Comparison of ENCODE assay signal across 8 mouse cellular contexts in the genomic region with DNA sequence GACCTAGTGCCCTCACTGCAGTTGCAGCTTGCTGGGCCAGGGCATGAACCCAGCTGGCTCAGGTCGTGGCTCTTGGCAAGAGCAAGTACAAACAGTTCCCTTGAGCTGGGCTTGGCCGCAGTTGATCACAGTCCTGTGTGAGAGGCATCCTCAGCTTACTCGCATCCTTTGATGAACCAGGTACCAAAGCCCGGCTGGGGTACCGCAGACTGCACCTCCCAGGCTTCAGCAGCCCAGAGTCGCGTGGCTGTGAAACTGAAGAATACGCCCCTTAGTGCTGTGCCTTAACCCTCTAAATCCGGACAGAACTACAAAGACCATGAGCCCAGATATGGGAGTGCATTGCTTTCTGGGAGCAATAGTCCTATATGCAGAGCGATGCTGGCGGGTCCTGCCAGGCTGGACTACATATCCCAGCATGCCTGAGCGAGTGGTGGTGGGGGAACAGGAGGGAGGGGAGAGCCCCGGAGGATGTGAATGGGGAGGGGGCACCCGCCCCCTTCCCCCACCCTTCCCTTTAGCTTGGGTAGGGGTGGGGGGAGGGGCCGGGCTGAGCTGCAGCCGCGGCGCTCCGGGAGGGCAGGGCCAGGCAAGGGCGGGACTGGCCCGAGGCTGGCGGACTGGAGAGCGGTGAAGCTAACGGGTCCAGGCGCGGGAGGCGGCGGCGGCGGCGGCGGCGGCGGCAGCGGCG. TPM values are rescaled to one million over a fixed set of nuclear protein-coding genes. Genes with fewer than 3 reads are reported as not detected.
A peak's percentile ranks its signal among the peaks of the same experiment; 100 is the strongest.
DNase-seq lines count a peak whose midpoint lies in the region; ATAC-seq lines count a peak whose summit lies in the region.

Gene St3gal2 (plus strand): TSS at position 582 of the 691 bp plus-strand sequence.

- peak within 1 kb of the TSS; percentile 67 for H3K27ac ChIP-seq in intestine, embryonic 14.5 days (ENCODE audit: low read depth)

- no peaks in the 10 kb centered on the region for H3K27me3 ChIP-seq in intestine, embryonic 14.5 days (replicated peaks; ENCODE audit: control insufficient read depth, insufficient read depth, low read length)

- WGBS in intestine, embryonic 14.5 days: under 1% methylated on average over 31 of the region's 36 CpGs

- H3K4me1 ChIP-seq in intestine, embryonic 14.5 days (replicated peaks; ENCODE audit: control insufficient read depth, insufficient read depth, low read length): peaks cover 17% of the 10 kb centered on the region

- peak; percentile 92 for DNase-seq in adrenal gland, adult 2 months
- peak; percentile 92 for DNase-seq in embryo, embryonic 11.5 days (ENCODE audit: low read depth, low spot score)
- peak; percentile 81 to 86 for DNase-seq in gastrocnemius, postnatal 36 days
- peak; percentile 88 for DNase-seq in intestine, embryonic 14.5 days (ENCODE audit: low spot score)
- peak; percentile 91 to 94 for DNase-seq in left cerebral cortex, postnatal 14 days (ENCODE audit: low spot score in 2 of 2)
- DNase-seq in right cerebral cortex, postnatal 25 days: peak; percentile 90
- peak; percentile 73 to 83 for DNase-seq in urinary bladder, postnatal 36 days (ENCODE audit: low spot score in 2 of 2)

- H3K9ac ChIP-seq in intestine, embryonic 14.5 days (ENCODE audit: low read length): peak within 1 kb of the TSS; percentile 81

- peak within 1 kb of the TSS; percentile 61 for H3K4me2 ChIP-seq in intestine, embryonic 14.5 days (ENCODE audit: low read length)

- H3K9me3 ChIP-seq in intestine, embryonic 14.5 days (ENCODE audit: control insufficient read depth, low read length): no peaks in the 10 kb centered on the region

- H3K4me3 ChIP-seq in intestine, embryonic 14.5 days (ENCODE audit: low read depth, low read length): peak within 1 kb of the TSS; percentile 70

- intact Hi-C loops in gastrocnemius, postnatal 36 days (cut with DNase I): loop anchor here (2.0 kb wide), 1 partner anchor 17 kb away; no protein-coding TSS in a partner anchor
- intact Hi-C loops in left cerebral cortex, postnatal 14 days (cut with DNase I): loop anchor here (5.0 kb wide), 1 partner anchor 48 kb away; no protein-coding TSS in a partner anchor

- peak; percentile 97 for ATAC-seq in intestine, embryonic 14.5 days (replicated peaks; ENCODE audit: low FRiP score, low TSS enrichment, low read depth)
- peak; percentile 75 for ATAC-seq in megakaryocyte-erythroid progenitor cell, adult 5-6 weeks (replicated peaks; ENCODE audit: low FRiP score, low TSS enrichment, poor library complexity, severe bottlenecking)

- no peaks in the 10 kb centered on the region for H3K36me3 ChIP-seq in intestine, embryonic 14.5 days (ENCODE audit: control insufficient read depth, insufficient read depth, low read length)

RNA-seq across cellular contexts. Expression of gene St3gal2, which starts in this region (rescaled TPM):
- total RNA-seq in adrenal gland, adult 2 months (2021): 10 to 100 TPM; 14.2 to 29.5 TPM
- 19.4 and 20.2 TPM in 2 replicates for polyA plus RNA-seq in adrenal gland, adult 2 months (2012; rRNA removed)
- 10 to 100 TPM; 47.1 to 48.8 TPM for total RNA-seq in gastrocnemius, postnatal 36 days (2021)
- polyA plus RNA-seq in intestine, embryonic 14.5 days (2014; fragmentation: Nextera tagmentation; extraction: Ambion mirVana): 11.6 and 13.4 TPM in 2 replicates
- total RNA-seq in left cerebral cortex, postnatal 14 days (2021): 10 to 100 TPM; 84.6 to 88.4 TPM
- total RNA-seq in megakaryocyte-erythroid progenitor cell, adult 5-6 weeks (2014; fragmentation: Nextera tagmentation): 12.5 and 13.1 TPM in 2 replicates
- total RNA-seq in megakaryocyte-erythroid progenitor cell, adult 5-6 weeks (2017): 2.0 and 17.0 TPM in 2 replicates

Comparison
In these comparisons a context has a peak if more than half of its experiments do, and no peak if none do; other contexts are left out.
1. Peak in every context shown above with its lines: DNase-seq, ATAC-seq, H3K4me3 ChIP-seq and H3K27ac ChIP-seq.